Mouse (Mus musculus): ENCODE measurements around the gene Tomm70a.
A peak's percentile ranks its signal among the peaks of the same experiment; 100 is the strongest.
"Not testable (repeated sequence)": the region's sequence is repeated elsewhere in the genome, so short reads cannot be mapped to it uniquely, and the experiment has no call there.

Gene Tomm70a

DNA sequence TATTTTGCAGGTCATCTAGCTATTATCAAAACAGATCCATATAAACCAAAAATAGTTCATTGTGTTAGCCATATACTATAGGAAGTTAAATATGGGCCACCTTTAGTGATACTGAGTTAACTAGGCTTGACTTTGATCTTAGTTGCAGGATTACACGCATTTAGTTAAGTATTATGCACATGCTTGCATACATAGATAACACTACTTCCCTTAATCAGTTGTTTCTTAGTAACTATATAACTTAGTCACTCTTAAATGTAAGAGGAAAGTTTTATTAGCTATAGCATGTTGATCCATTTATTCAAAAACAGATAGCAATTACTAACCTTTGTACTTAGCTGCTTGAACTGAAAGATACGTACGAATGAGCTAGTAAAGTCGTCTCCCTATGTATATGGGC is 29.9 kb downstream of the Tomm70a start:
- DNase-seq: no peak

DNA sequence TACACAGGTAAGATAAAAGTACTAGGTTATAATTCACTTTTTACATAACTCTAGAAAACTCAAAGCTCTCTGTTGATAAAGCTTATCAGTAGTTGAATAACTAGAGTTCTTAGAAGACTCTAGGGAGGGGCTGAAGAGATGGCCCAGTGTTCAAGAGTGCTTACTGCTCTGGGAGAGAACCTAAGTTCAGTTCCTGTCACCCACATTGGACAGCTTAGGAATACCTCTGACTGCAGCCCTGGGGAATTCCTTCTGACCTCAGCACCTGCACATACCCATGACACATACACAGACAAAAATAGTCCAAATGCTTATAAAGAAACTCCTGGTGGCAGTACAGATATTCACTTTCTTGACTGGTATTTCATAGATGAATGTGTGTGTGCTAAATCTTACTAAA is 34.4 kb downstream of the Tomm70a start:
- DNase-seq: no peak

DNA sequence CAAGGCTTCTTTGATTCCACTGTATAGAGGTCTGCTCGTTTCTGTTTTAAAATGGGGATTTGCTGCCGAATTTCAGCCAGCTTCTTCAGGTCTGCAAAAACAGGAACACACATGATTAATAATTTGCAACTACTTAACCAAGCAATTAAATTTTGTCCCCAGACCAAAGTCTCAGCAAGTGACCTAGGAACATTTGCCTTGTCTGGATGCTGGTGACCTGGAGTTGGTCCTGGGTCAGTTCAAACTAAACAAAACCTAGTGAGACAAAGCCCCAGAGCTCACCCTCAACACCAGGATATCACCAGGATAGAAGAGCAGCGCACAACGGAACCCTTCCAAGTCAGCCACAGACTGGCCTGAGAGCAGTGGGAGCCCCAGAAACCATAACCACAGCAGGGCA is 35.6 kb downstream of the Tomm70a start:
- no peak for DNase-seq

DNA sequence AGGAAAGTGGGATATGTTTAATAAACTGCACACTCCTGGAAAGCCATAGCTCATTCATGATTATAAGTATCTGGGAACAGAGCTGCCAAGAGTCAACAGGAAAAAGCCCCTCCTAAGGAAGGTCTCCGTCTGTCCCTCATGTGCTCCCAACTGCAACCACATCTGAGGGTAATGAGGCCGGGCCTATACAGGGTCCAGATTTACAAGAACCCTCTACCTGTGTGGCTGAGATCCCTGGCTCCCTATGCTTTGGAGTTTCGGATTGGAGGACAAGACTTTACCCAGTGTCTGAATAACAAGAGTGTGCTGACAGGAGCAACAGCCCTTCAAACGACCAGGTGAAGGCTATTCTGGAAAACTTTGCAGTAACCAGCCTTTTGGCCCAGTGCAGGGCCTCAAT is 36.2 kb downstream of the Tomm70a start:
- DNase-seq: no peak

DNA sequence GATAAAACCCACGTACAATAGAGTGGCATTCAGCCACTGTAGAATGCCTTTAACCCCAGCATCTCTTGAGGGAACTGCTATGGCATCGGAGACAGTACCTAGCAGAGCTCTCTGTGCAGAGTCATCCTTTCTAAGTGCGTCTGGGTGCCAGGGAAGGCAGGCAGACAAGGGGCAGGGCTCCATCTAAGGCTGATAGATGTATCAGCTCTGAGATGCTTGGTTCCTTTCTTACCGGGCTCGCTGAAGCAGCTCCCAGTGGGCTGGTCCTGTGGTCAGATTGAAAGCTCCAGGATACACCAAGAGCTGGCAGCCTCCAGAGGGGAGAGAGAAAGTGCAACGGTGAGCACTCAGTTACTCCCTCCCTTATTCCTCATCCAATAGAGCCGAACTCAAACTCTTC is 38.3 kb downstream of the Tomm70a start:
- no peak for DNase-seq

DNA sequence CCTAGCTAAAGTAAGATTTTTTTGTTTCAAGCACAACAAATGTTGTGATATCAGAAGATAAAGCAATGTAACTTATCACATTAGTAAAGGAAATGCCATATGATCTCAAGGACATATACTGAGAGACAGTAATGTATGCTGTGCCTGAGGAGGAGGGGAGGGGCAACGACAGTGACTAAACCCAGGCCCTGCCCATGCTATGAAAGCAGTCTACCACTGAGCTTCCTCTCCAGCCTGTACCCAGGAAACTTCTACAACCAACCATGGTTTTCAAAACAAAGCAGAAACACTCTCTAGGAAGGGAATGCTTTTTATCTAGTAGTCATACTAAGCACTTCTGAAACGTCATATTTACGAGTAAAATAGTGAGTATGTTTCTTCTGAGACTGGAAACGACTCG is 41.3 kb downstream of the Tomm70a start:
- DNase-seq: no peak

DNA sequence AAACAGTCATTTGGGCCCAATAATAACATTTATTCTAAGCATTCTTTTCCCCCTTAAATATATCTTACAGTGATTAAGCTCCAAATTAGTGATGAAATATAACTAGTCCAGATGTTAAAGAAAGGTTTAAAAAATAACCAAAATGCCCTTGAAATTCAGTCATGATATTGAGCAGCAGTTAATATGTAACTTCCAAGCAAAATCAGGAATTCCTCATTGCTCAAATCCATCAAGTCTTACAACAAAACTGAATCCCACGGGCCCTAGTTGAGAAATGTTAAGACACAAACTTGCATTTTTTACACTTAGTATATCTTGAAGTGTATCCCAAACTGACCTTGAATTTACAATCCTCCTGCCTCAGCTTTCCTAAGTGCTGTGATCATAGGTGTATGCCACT is 42.2 kb downstream of the Tomm70a start:
- DNase-seq: no peak

DNA sequence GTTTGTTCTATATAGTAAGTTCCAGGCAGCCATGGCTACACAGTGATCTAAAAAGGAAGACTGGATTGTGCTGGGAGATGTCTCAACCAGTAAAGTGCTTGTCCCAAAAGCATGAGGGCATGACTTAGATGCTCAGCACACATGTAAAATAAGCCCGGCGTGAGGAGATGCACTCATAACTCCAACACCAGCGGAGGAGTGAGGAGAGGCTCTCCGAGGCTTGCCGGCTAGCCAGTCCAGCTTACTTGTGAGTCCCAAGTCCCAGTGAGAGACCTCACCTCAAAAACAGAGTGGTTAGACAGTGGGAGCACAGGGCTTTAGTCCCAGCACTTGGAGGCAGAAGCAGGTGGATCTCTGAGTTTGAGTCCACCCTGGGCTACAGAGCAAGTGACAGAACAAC is 43.7 kb downstream of the Tomm70a start:
- no peak for DNase-seq

DNA sequence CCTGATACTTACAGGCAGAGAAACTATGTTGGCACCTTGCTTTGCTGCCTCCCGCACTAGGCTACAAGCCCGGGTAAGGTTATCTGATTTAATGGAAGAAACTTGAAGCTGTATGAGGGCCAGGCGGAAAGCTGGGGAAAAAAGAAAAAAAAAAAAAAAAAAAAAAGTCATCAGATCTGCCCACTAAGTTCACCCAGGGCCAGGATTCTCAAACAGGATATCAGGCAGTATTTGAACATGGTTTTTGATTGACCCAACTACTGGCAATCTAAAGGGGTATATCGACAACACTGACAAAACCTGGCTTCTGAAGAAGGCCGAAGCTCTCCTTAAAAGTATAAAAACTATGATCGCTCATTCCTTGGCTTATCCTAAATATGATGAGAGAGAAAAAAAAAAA is 44.6 kb downstream of the Tomm70a start:
- no peak for DNase-seq

DNA sequence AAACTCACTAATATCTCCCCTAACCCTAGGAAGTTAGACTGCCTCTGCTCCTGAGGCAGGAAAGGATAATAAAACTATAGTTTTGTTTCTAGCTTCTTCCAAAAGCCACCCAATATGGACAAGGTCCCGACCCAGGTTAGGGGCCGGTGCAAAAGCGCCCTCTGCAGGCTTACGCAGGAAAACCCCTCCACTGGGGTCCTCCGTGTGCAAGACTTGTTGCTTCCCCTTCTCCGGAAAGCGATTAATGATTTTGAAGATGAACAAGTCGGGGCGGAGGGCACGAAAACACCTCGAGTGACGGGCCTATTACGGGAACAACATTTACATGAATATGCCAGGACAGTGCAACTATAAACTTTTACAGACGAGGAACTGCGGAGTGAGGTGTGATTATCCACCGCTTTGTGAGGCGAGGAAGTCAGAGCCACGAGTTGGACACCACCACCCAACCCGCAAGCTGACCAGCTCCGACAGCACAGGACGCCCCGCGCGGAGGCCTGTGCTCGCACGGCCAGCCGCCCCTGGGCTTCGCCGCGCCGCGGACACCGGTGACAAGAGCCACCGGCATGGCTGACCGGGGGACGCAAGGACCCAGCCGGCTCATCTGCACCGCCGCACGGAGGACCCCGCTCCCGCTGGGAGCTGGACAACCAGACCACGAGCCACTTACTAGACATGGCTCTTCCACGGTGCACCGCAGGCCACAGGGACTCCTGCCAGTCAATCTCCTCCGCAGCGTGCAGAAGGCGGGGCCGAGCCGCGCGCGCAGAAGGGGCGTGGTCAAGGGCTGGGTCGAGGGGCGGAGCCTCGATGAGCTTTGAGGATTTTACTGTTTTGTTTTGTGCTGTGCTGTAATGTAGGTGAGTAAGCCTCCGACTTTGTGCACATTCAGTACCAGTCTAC is 45.4 kb downstream of the Tomm70a start, which contains the start of gene Nit2:
TSS of gene Nit2 (minus strand) at position 731 of the 903 bp plus-strand sequence.
- peak; percentile 97 for DNase-seq

DNA sequence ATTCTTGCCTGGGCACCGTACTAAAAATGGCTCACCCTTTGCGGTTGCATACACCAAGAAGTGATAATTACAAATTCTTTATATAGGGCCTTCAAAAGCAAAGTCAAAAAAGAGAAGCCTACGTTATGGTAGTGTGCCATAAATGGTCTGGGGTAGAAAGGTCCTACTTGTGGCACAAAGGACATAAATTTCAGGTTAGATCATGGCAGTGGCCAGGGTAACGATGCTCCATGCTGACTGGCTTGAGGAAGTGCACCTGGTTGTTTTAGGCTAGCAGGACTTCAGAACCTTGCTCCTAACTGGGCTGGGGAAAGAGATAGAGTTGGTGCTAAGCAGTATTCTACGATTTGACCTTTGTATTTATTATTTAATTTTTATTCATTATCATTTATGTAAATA is 46.0 kb downstream of the Tomm70a start:
- DNase-seq: no peak

DNA sequence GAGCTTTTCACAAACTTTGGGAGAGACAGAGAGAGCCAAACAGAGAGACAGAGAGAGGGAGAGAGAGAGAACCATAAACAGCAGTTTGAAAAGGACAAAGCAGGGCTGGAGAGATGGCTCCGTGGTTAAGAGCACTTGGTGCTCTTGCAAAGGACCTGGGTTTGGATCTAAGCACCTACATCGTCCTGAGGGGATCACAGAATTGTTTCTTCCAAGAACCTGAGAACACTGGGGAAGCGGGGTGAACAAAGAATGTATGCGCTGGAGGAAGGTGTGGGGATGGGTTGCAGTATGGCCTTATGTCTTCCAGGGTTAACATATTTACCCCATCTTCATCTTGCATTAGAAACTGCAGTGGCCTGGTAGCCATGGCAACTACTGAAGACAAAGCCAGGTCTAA is 46.7 kb downstream of the Tomm70a start:
- no peak for DNase-seq

DNA sequence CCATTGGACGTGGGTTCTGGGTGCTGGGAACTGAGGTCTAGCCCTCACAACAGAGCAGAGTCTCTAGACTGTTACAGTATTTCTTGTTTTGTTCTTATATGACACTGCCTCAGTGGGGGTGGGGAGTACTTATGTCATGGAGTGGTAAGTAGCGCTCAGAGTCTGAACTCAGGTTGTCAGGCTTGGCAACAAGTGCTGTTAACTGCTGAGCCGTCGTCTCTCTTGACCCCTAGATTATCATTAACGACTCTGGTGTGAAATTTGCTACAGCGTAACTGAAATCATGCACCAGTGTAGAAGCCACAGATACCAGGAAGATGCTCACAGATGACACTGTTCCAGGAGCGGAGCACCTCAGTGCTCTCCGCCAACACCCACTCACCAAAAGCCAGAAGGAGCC is 49.7 kb downstream of the Tomm70a start:
- no peak for DNase-seq

DNA sequence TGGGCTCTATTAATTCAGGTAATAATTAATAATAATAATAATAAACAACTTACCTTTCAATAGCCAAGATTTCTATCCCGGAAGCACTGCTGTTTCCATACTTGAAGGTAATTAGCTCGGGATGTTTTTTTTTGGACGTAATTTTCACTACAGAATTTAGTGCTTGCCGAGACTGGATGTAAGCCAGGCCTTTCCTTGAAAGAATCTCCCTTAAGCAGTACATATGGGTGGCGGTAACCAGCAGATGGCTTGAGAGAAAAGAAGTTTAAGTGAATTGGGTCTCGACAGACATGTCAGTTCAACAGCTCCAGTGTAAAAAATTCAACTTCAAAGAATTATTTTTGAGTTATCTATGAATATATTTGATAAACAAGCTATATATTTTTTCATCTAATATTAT is 50.1 kb downstream of the Tomm70a start:
- DNase-seq: no peak

DNA sequence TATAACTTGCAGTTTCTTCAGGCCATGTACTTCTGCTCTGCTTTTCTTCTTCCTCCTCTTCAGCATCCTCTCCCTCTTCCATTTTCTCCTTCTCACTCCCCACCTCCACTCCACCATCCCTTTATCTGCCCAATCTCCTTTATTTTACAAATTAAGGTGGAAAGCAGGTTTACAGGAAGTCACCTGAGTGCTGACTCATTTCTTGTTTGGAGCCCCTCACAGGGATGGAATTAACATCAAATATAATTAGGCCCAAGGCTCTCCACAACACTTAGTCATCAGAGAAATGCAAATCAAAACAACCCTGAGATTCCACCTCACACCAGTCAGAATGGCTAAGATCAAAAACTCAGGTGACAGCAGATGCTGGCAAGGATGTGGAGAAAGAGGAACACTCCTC is 53.0 kb downstream of the Tomm70a start:
- DNase-seq: not testable (repeated sequence)

DNA sequence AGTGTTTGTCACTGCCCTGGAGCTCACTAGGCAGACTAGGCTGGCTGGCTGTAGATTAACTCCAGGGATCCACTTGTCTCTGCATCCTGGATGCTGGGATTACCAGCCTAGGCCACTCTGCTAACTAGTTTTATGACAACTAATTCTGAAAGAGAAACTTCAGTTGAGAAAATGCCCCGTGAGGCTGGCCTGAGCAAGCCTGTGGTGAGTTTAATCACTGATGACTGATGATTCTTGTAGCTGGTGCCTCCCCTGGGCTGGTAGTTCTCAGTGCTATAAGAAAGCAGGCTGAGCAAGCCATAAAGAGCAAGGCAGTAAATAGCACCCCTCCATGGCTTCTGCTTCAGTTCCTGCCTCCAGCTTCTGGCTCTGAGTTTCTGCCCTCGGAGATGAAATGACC is 54.2 kb downstream of the Tomm70a start:
- DNase-seq: no peak

DNA sequence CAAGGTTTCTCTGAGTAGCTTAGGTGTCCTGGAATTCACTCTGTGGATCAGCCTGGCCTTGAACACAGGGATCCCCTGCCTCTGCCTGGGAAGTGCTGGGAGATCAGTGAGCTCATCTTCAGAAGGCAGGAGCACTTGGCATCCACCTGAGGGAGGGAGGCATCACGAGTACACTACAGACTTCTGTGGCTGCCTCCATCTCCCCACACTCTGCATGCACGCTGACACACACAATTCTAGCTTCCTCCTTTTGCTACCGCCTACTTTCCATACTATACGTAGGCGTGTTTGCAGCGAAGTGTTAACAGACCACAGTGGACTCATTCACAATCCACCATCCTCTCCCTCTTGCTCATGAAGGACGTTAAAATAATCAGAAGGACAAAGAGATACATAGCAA is 54.8 kb downstream of the Tomm70a start:
- DNase-seq: no peak

DNA sequence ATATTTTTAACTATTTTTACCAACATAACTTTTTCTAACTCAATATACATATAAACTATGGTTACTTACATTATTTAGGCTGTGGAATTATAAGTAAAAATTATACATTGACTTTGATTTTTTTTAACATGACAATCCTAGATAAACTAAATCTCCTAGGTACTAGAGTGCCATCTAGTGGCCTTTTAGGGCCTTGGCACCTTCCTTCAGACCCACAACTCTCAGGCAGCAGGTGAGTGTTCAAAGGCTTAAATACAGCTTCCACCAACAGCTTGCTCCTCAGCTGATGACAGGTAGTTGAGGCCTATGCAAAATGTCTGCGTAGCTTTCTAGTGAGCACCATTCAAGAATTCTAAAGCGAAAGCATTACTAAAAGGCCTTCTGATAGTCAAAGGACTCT is 55.8 kb downstream of the Tomm70a start:
- peak; percentile 39 for DNase-seq

DNA sequence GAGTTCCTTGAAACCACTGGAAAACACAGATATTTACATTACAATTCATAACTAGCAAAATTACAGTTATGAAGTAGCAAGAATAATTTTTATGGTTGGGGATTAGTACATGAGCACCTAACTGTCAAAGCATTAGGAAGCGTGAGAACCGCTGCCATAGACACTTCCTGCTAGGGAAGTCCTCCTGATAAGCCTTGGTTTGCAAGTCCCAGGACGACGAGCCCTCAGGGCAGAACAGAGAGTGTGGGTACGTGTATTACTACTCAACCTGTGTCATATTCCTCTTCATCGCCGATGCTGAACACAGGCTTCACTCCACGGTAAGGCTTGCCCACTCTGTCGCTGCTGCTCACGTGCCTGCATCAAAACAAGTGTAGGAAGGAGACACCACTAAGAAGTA is 56.2 kb downstream of the Tomm70a start:
- no peak for DNase-seq

DNA sequence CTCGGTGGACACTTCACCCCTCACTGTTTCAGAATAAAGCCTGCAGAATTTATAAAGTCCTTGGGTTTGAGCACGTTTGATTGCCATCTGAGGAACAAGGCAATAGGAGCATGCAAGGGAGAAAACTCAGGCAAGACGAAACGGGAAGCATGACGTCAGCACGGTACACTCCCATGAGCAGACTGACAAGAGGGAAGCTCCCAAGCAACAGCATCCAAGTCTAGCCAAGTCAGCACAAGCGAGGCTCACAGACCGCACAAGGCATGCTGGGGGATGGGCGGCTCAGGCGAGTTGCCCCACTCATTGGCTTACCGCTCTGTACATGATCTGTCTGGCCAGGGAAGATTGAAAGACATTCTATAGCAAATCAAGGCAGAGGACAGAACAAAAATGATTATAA is 59.7 kb downstream of the Tomm70a start:
- peak; percentile 19 for DNase-seq

DNA sequence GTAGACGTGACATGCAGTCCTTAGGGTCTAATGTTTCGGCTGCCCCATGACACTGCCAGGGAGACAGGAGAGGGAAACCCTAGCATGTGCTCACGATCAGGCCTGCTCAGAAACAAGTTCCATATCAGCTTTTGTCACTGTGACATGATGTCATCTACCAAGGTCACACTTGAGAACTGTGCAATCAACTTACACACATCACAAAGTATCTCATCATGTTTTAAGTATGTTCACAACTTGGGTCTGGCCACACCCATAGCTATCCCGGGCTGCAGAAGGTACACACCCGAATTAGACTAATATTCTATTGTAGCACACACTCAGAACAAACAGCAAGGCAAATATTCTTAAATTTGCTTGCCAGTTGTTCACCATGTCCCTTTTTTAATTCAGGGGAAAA is 60.5 kb downstream of the Tomm70a start:
- no peak for DNase-seq

DNA sequence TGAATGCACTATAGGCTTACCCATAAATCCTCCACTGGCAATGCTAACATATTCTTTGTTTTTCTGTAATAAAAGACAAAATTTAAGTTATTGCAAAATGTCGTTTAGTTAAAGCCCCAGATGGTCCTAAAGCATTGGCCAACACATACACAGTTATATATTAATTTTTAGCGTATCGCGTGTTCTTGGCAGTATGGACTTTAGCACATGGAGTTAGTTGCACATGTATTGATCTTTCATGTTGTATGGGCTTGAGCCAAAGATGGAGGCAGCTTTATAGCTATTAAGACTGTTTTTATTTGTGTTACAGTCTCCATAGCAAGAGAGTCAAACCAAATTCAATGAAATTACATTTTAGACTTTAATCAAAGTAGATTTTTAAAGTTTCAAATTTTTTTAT is 65.1 kb downstream of the Tomm70a start:
- DNase-seq: no peak

DNA sequence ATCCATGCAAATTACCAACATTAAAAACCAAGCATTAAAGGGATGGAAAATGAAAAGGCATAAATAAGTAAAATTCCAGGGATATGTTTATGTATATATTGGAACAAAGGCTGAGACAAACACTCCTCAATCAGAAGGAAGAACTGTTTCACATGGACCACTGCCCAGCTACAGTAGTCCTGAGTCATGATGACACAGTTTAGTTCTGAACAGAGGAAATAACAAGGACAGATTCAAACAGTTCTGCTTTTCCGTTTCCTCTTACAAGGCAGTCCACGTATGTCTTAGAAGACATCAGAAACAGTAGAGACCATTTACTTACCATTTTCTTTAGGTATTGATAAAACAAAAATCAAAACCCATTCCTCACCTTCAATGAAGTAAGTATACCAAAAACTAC is 68.0 kb downstream of the Tomm70a start:
- DNase-seq: no peak

DNA sequence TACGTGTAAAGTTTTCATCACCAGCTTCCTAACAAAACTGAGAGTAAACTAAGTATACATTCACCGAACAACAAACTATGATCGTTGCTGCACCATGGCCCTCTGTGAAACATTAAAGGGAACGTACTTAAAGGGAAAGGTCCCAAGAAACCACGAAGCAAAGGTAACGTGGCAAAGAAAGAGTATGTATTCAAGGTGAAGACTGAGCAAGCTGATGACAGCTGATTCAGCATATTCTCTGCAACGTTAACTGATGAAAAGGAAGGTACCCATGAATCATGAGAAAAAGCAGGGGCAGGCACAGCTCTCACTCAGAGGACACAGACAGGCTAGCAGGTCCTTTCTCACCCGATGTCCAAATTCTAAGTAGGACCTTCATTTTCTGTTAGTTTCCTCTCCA is 68.9 kb downstream of the Tomm70a start:
- DNase-seq: no peak

DNA sequence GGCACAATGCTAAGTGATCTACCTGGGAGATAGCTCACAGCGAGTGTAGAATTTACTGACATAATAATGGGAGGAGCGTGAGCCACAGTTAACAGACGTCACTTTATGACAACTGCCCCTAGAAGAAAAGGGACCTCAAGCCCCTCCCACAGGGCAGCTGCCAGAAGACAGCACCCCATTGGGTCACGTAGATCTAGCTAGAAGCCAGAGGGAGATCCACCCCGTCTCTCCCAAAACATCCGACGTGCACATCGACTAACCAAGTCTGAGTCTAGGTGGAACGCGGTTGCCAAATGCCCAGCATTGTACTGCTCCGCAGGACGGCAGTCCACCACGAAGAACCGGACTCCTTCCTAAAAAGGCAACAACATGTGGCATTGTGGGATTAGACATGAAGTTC is 69.7 kb downstream of the Tomm70a start:
- no peak for DNase-seq
